Mouse (Mus musculus) neural tube, embryonic 10.5 days (tissue): ENCODE results near the gene Klf9.

ENCODE experiments used
- DNase-seq: peaks from one replicate; pipeline ENCODE4 v3.0.0-alpha.2; 2017; ENCODE audit warnings: low spot score; ENCODE audit errors: extremely low spot score

Gene Klf9

GRCm38 (mm10) chr19:23162877-23163276, 21.9 kb downstream of the Klf9 start:
- DNase-seq, result no peak

GRCm38 (mm10) chr19:23163361-23163760, 22.3 kb downstream of the Klf9 start:
- no peak for DNase-seq

GRCm38 (mm10) chr19:23164651-23165240, 23.7 kb downstream of the Klf9 start:
- no peak for DNase-seq

GRCm38 (mm10) chr19:23166550-23167284, 25.7 kb downstream of the Klf9 start:
- no peak for DNase-seq

GRCm38 (mm10) chr19:23168899-23169658, 28.1 kb downstream of the Klf9 start:
- no peak for DNase-seq

- DNase-seq, result no peak
Observed at GRCm38 (mm10) chr19:23169659-23170050, 28.6 kb downstream of the Klf9 start.

GRCm38 (mm10) chr19:23170476-23170875, 29.4 kb downstream of the Klf9 start:
- no peak for DNase-seq

GRCm38 (mm10) chr19:23171136-23171535, 30.1 kb downstream of the Klf9 start:
- DNase-seq, result no peak

- DNase-seq, result no peak
Observed at GRCm38 (mm10) chr19:23175090-23175489, 34.1 kb downstream of the Klf9 start.

GRCm38 (mm10) chr19:23175511-23175910, 34.5 kb downstream of the Klf9 start:
- no peak for DNase-seq

GRCm38 (mm10) chr19:23178533-23178932, 37.5 kb downstream of the Klf9 start:
- DNase-seq, result no peak

- DNase-seq, result no peak
Observed at GRCm38 (mm10) chr19:23183493-23183892, 42.5 kb downstream of the Klf9 start.

GRCm38 (mm10) chr19:23184068-23184467, 43.0 kb downstream of the Klf9 start:
- no peak for DNase-seq

- DNase-seq, result no peak
Observed at GRCm38 (mm10) chr19:23187732-23188131, 46.7 kb downstream of the Klf9 start.

GRCm38 (mm10) chr19:23188986-23189385, 48.0 kb downstream of the Klf9 start:
- DNase-seq, result no peak

GRCm38 (mm10) chr19:23189744-23190143, 48.7 kb downstream of the Klf9 start:
- DNase-seq, result no peak

- DNase-seq, result no peak
Observed at GRCm38 (mm10) chr19:23191486-23191885, 50.5 kb downstream of the Klf9 start.

GRCm38 (mm10) chr19:23193076-23193475, 52.0 kb downstream of the Klf9 start:
- no peak for DNase-seq

- DNase-seq, result no peak
Observed at GRCm38 (mm10) chr19:23202106-23202505, 61.1 kb downstream of the Klf9 start.

GRCm38 (mm10) chr19:23203505-23204053, 62.6 kb downstream of the Klf9 start:
- no peak for DNase-seq

- DNase-seq, result no peak
Observed at GRCm38 (mm10) chr19:23211325-23211724, 70.3 kb downstream of the Klf9 start.

GRCm38 (mm10) chr19:23214326-23214725, 73.3 kb downstream of the Klf9 start:
- no peak for DNase-seq
